Mouse (Mus musculus): ENCODE results near the gene Has1. TPM values are rescaled to one million over a fixed set of nuclear protein-coding genes. Genes with fewer than 3 reads are reported as not detected.
A peak's percentile ranks its signal among the peaks of the same experiment; 100 is the strongest.

The Has1 gene
- total and polyA plus RNA-seq, 2 experiments from 2014 or later = 1.1 to 1.4 TPM

- TF ChIP-seq CTCF (IDR thresholded peaks at IDR 0.05; ENCODE audit: low read depth) = no peak
- H3K4me2 ChIP-seq (ENCODE audit: low read depth, low read length) = no peak within 1 kb of the TSS
- H3K36me3 ChIP-seq (ENCODE audit: insufficient read depth, low read length) = no peaks in the 10 kb centered on the region
- no peaks in the 10 kb centered on the region for H3K9me3 ChIP-seq (ENCODE audit: low read length)
- H3K27me3 ChIP-seq (ENCODE audit: insufficient read depth, low read length) = no peaks in the 10 kb centered on the region
- no peak within 1 kb of the TSS for H3K27ac ChIP-seq
- no peak within 1 kb of the TSS for H3K4me3 ChIP-seq (ENCODE audit: low read length)
- 53% methylated on average over 1 of the region's 1 CpGs for WGBS
- H3K4me1 ChIP-seq (ENCODE audit: insufficient read depth, low read length) = no peaks in the 10 kb centered on the region
- ATAC-seq = no peak
- no peak within 1 kb of the TSS for H3K9ac ChIP-seq (replicated peaks; ENCODE audit: low read length)
- DNase-seq (ENCODE audit: low spot score) = no peak
Measured at GRCm38 (mm10) chr17:17883840-17884239, 28.8 kb upstream of the Has1 start, which contains the start of gene Fpr1. Gene Fpr1, minus strand, starts transcription at chr17:17883940.

DNA sequence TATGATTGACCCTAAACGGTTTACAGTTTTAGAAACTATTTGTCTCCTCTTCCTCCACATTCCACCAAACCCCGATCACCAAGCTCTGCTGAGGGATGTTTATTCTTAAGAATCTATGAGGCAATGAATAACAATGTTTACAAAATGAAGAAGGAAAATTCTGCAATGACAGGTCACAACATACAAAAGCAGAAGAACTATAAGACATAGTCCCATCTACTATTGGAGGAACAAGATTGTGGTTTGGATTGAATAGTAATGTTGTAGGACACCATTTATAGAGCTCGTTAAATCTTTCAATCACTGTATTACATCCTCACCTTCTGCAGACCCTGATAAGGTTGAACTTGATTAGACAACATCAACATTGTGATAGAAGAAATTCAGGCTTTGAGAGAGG is 27.7 kb upstream of the Has1 start:
- 81% methylated on average over 3 of the region's 3 CpGs for WGBS
- H3K4me2 ChIP-seq (ENCODE audit: low read depth, low read length) = no peak overlapping the region
- no peak overlapping the region for H3K9ac ChIP-seq (replicated peaks; ENCODE audit: low read length)
- no peak for DNase-seq (ENCODE audit: low spot score)
- TF ChIP-seq CTCF (IDR thresholded peaks at IDR 0.05; ENCODE audit: low read depth) = no peak
- no peaks in the 10 kb centered on the region for H3K27me3 ChIP-seq (ENCODE audit: insufficient read depth, low read length)
- no peaks in the 10 kb centered on the region for H3K36me3 ChIP-seq (ENCODE audit: insufficient read depth, low read length)
- no peaks in the 10 kb centered on the region for H3K9me3 ChIP-seq (ENCODE audit: low read length)
- no peak overlapping the region for H3K27ac ChIP-seq
- H3K4me3 ChIP-seq (ENCODE audit: low read length) = no peak overlapping the region
- H3K4me1 ChIP-seq (ENCODE audit: insufficient read depth, low read length) = no peaks in the 10 kb centered on the region
- no peak for ATAC-seq

GRCm38 (mm10) chr17:17879347-17879746 is 24.3 kb upstream of the Has1 start:
- no peak overlapping the region for H3K4me3 ChIP-seq (ENCODE audit: low read length)
- H3K4me2 ChIP-seq (ENCODE audit: low read depth, low read length) = no peak overlapping the region
- TF ChIP-seq CTCF (IDR thresholded peaks at IDR 0.05; ENCODE audit: low read depth) = no peak
- H3K36me3 ChIP-seq (ENCODE audit: insufficient read depth, low read length) = no peaks in the 10 kb centered on the region
- H3K27ac ChIP-seq = no peak overlapping the region
- H3K9me3 ChIP-seq (ENCODE audit: low read length) = no peaks in the 10 kb centered on the region
- no peak overlapping the region for H3K9ac ChIP-seq (replicated peaks; ENCODE audit: low read length)
- WGBS = 74% methylated on average over 1 of the region's 1 CpGs
- H3K27me3 ChIP-seq (ENCODE audit: insufficient read depth, low read length) = no peaks in the 10 kb centered on the region
- ATAC-seq (no peak), DNase-seq (ENCODE audit: low spot score) (no peak)
- H3K4me1 ChIP-seq (ENCODE audit: insufficient read depth, low read length) = no peaks in the 10 kb centered on the region

GRCm38 (mm10) chr17:17871697-17872096 is 16.7 kb upstream of the Has1 start:
- H3K36me3 ChIP-seq (ENCODE audit: insufficient read depth, low read length) = no peaks in the 10 kb centered on the region
- 91% methylated on average over 2 of the region's 2 CpGs for WGBS
- H3K27ac ChIP-seq = no peak overlapping the region
- DNase-seq (ENCODE audit: low spot score) = no peak
- no peak for ATAC-seq
- H3K4me2 ChIP-seq (ENCODE audit: low read depth, low read length) = no peak overlapping the region
- no peaks in the 10 kb centered on the region for H3K9me3 ChIP-seq (ENCODE audit: low read length)
- no peak for TF ChIP-seq CTCF (IDR thresholded peaks at IDR 0.05; ENCODE audit: low read depth)
- no peaks in the 10 kb centered on the region for H3K4me1 ChIP-seq (ENCODE audit: insufficient read depth, low read length)
- H3K27me3 ChIP-seq (ENCODE audit: insufficient read depth, low read length) = no peaks in the 10 kb centered on the region
- no peak overlapping the region for H3K9ac ChIP-seq (replicated peaks; ENCODE audit: low read length)
- no peak overlapping the region for H3K4me3 ChIP-seq (ENCODE audit: low read length)

DNA sequence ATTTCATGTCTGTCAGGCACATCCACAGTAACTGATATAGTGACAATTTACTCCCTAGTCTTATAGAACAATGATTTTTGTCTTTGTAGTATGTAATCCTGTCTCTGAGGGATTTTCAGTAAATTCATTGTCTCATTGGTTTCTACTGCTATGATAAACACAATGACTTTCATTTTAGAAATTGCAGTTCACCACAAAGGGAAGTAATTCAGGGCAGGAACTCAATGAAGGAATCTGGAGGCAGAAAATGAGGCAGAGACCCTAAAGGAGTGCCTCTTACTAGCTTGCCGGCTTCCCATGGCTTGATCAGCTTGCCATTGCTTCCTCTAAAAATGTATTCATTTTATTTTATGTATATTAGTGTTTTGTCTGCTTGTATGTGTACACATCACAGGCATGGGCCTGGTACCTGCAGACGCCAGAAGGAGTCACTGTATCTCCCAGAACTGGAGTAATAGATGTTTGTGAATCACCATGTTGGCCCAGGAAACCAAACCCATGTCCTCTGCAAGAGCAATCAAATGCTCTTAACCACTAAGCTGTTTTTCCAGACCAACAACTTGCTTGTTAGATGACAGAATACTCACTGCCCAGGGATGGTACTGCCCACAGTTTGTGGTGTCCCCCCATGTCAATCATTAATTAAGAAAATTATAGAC is 16.0 kb upstream of the Has1 start:
- H3K9ac ChIP-seq (replicated peaks; ENCODE audit: low read length) = no peak overlapping the region
- no peak overlapping the region for H3K4me2 ChIP-seq (ENCODE audit: low read depth, low read length)
- WGBS = 77% methylated on average over 2 of the region's 2 CpGs
- TF ChIP-seq CTCF (IDR thresholded peaks at IDR 0.05; ENCODE audit: low read depth) = no peak
- ATAC-seq = no peak
- H3K4me3 ChIP-seq (ENCODE audit: low read length) = no peak overlapping the region
- no peaks in the 10 kb centered on the region for H3K9me3 ChIP-seq (ENCODE audit: low read length)
- H3K27me3 ChIP-seq (ENCODE audit: insufficient read depth, low read length) = no peaks in the 10 kb centered on the region
- DNase-seq (ENCODE audit: low spot score) = no peak
- H3K27ac ChIP-seq = no peak overlapping the region
- H3K36me3 ChIP-seq (ENCODE audit: insufficient read depth, low read length) = no peaks in the 10 kb centered on the region
- H3K4me1 ChIP-seq (ENCODE audit: insufficient read depth, low read length) = no peaks in the 10 kb centered on the region

- DNase-seq (ENCODE audit: low spot score) (peak; percentile 28), ATAC-seq (peak; percentile 61)
- TF ChIP-seq CTCF (IDR thresholded peaks at IDR 0.05; ENCODE audit: low read depth) = no peak
- no peak overlapping the region for H3K4me3 ChIP-seq (ENCODE audit: low read length)
- no peaks in the 10 kb centered on the region for H3K9me3 ChIP-seq (ENCODE audit: low read length)
- H3K36me3 ChIP-seq (ENCODE audit: insufficient read depth, low read length) = no peaks in the 10 kb centered on the region
- H3K27ac ChIP-seq = no peak overlapping the region
- H3K4me1 ChIP-seq (ENCODE audit: insufficient read depth, low read length) = no peaks in the 10 kb centered on the region
- no peak overlapping the region for H3K9ac ChIP-seq (replicated peaks; ENCODE audit: low read length)
- WGBS = 71% methylated on average over 11 of the region's 11 CpGs
- no peak overlapping the region for H3K4me2 ChIP-seq (ENCODE audit: low read depth, low read length)
- H3K27me3 ChIP-seq (ENCODE audit: insufficient read depth, low read length) = no peaks in the 10 kb centered on the region
Measured at GRCm38 (mm10) chr17:17866801-17867469, 11.9 kb upstream of the Has1 start.

DNA sequence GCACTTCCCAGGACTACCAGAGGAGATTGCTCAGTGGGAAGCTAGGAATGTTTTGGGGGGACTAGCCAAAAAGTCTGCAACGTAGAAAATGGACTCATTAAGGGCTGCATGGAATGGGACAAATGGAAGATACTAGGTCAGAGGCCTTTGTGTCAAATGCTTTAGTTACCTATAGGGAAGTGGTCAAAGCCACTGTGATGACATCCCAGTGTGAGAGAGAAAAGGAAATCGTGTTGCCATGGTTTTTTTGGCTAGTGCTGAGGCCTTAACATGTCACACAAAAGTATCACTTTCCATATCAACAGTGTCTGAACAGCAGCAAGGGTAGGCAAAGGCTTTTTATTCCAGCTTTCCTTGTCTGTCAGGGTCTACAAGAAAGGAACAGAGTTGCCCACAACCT is 10.2 kb upstream of the Has1 start:
- no peak for ATAC-seq
- DNase-seq (ENCODE audit: low spot score) = no peak
- Histone ChIP-seq H3K36me3 (ENCODE audit: insufficient read depth, low read length) (no peaks in the 10 kb centered on the region), H3K4me2 (ENCODE audit: low read depth, low read length) (no peak overlapping the region), H3K4me3 (ENCODE audit: low read length) (no peak overlapping the region), H3K4me1 (ENCODE audit: insufficient read depth, low read length) (no peaks in the 10 kb centered on the region), H3K27me3 (ENCODE audit: insufficient read depth, low read length) (no peaks in the 10 kb centered on the region), H3K27ac (no peak overlapping the region), H3K9ac (replicated peaks; ENCODE audit: low read length) (no peak overlapping the region), H3K9me3 (ENCODE audit: low read length) (no peaks in the 10 kb centered on the region)
- 47% methylated on average over 2 of the region's 2 CpGs for WGBS
- TF ChIP-seq CTCF (IDR thresholded peaks at IDR 0.05; ENCODE audit: low read depth) = no peak

Data from hindbrain, postnatal 0 days (tissue).